Mouse (Mus musculus) left cerebral cortex, adult 2 months (tissue): ENCODE data around the gene Ankrd45. TPM values are rescaled to one million over a fixed set of nuclear protein-coding genes. Genes with fewer than 3 reads are reported as not detected.
"Not testable (repeated sequence)": the region's sequence is repeated elsewhere in the genome, so short reads cannot be mapped to it uniquely, and the experiment has no call there.

Source experiments
- DNase-seq, 2 experiments: peaks; one replicate each; pipeline ENCODE4 v3.0.0; 2021 to 2022; ENCODE audit warnings: low spot score in 2 of 2, mixed read lengths in 1 of 2; ENCODE audit errors: extremely low spot score in 1 of 2
- H3K27ac ChIP-seq: fragments of 200-600 bp; 2 replicates; pipeline ENCODE4 v1.8.1; 2022
- H3K4me3 ChIP-seq: fragments of 200-600 bp; 2 replicates; pipeline ENCODE4 v1.8.1; 2022
- CTCF ChIP-seq: fragments of 200-600 bp; IDR thresholded peaks from 2 replicates; pipeline ENCODE4 v1.8.1; 2022; ENCODE audit warnings: antibody characterized with exemption, mild to moderate bottlenecking, moderate library complexity
- intact Hi-C: fragments of 180-260 bp; cut with DNase I; formaldehyde crosslinking; loops from one replicate; pipeline ENCODE4 v1.15.1; 2025
- total RNA-seq, 2 experiments: library from RNA; stranded (reverse); gene quantifications; 2 replicates each; pipeline ENCODE4 v1.2.3; 2021

Gene Ankrd45
- total RNA-seq, 2 experiments from 2014 or later: 66.4 to 68.7 TPM

DNA sequence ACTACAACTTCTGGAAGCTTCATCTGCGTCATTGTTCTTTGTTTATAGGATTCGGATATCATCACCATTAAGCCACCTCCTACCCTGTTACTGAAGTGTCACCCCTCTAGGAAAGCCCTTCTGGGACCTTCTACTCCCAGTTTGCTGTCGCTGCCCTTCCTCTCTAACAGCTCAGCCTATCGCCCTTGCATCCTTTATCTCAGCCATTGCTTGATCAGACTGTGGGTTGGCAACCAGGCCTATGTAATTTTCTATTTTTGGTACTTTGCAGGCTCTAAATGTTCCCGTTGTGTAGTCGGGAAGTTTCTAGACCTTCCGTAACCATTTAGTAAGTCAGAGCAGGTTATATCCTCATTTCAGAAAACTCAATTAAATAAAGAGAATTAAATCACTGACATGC, 725 bp downstream of the Ankrd45 start:
- H3K27ac ChIP-seq: no peak overlapping the region; the same call in 1 of the 2 replicates
- TF ChIP-seq CTCF: no peak
- intact Hi-C loops: no loop called here
- peak overlapping the region; percentile 69 for H3K4me3 ChIP-seq
- no peak for DNase-seq

DNA sequence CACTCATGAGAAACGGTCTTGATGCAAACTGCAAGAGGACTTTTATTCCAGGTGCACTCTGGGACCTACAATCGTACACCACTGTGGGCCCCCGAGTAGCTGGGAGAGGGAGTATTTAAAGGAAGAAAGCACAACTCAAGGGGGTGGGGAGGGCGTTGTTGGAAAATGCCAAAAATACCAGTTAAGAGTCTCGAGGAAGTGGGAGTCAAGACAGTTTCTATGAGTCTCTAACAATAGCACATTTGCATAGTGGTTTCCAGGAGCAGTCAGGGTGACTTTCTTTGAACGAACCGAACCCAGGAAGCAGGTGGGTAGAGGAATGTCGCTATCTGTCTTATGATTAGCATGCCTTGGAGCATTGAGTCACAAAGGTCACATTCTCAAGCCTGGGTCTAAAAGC, 3.1 kb downstream of the Ankrd45 start:
- intact Hi-C loops, DNase-seq, H3K4me3 ChIP-seq, H3K27ac ChIP-seq: not testable (repeated sequence)

DNA sequence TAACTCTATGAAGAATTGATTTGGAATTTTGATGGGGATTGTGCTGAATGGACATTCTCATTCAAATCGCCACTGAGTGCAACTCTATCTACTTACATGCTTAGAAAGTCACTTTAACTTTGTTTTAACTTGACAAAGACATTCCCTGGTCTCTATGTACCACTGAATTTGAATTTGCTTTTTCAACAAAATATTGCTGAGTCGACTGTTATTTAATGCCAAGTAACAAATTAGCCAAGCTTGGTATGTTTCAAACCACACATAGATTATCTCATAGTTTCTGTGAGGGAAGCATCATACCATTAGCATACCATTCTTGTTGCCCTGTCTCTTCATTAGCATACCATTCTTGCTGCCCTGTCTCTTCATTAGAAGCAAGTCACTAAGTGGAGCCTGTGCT, 5.4 kb downstream of the Ankrd45 start:
- TF ChIP-seq CTCF: no peak
- no peak overlapping the region for H3K27ac ChIP-seq
- intact Hi-C loops: no loop called here

DNA sequence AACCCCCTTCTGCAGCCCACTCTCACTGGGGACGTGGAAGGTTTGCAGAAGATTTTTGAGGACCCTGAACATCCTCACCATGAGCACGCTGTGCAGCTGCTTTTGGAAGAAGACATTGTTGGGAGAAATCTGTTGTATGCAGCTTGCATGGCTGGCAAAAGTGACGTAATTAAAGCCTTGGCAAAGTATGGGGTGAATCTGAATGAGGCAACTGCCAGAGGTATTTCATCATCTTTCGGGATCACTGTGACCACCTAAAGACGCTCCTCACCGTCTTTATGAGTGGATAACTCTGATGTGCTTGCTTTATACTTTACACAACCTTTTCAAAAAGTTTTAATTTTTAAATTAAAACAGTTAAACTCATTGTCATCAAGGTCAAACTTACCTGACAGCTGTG, 8.6 kb downstream of the Ankrd45 start:
- no peak for TF ChIP-seq CTCF
- intact Hi-C loops: no loop called here
- DNase-seq: no peak
- Histone ChIP-seq H3K27ac (no peak overlapping the region), H3K4me3 (no peak overlapping the region)

More for the DNA sequence above, 5.4 kb downstream of the Ankrd45 start:
- no peak overlapping the region for H3K4me3 ChIP-seq
- no peak for DNase-seq

DNA sequence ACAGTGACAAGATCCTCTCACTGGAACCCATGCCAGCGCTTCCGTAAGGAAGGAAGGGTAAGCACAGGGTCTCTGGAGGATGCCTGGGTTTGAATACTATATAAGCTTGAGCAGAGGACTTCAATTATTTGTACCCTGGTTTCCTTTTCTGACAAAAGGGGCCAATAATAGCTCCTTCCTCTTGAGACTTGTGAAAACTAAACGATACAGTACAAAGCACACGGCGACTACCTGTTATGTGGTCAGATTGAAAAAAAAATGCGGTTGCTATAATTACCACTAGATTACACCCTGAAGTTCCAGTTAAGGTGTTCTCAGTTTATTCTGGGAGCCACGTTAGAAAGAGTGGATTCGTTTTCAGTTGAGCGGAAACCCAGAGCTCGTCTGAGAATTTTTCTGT, 14.1 kb downstream of the Ankrd45 start:
- TF ChIP-seq CTCF: no peak
- no peak for DNase-seq

DNA sequence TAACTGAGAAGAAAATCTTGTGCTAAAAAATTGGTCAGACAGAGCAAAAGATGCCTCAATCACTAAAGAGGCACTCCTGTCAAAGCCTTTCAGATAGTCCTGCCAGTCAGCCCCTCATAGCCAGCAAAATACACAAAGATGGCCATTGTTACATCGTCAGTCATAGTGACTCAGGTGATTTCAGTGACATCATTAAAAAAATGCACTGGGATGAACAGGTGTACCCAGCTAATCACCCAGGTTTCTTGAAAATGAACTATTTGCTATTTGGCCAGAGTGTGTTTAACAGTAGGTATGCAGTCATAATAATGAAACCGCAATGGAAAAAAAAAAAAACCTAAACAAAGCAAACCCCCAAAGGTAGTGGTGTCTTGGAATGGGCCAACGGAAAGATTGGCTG, 16.7 kb downstream of the Ankrd45 start, which contains the start of gene Tex50:
Gene Tex50, minus strand, starts transcription at position 101 of the 400 bp plus-strand sequence.
- DNase-seq: no peak
- TF ChIP-seq CTCF: no peak
- H3K27ac ChIP-seq: no peak within 1 kb of the TSS
- intact Hi-C loops: no loop called here
- H3K4me3 ChIP-seq: no peak within 1 kb of the TSS

More for the DNA sequence above, 14.1 kb downstream of the Ankrd45 start:
- intact Hi-C loops: no loop called here
- Histone ChIP-seq H3K27ac (no peak overlapping the region), H3K4me3 (no peak overlapping the region)

DNA sequence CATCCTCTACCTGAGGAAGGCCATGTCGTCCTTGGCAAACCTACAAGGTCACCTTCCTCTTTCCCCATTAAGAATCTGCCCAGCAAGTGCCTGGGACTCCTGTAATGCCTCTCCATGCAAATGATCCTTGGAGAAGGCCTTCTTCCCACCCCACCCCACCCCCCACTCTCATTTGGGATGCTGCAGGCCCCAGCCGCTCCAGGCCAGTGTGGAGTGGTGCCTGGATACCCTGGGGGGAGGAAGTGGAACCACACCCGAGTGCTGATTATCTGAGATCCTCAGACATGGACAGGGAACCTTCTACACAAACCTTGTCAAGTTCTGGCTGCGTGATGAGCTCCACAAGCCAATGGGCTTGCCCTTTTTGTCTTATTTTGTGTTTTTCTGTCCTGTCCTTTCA, 17.8 kb downstream of the Ankrd45 start:
- no peak for DNase-seq
- Histone ChIP-seq H3K4me3 (no peak overlapping the region), H3K27ac (no peak overlapping the region)
- no peak for TF ChIP-seq CTCF
- intact Hi-C loops: no loop called here

DNA sequence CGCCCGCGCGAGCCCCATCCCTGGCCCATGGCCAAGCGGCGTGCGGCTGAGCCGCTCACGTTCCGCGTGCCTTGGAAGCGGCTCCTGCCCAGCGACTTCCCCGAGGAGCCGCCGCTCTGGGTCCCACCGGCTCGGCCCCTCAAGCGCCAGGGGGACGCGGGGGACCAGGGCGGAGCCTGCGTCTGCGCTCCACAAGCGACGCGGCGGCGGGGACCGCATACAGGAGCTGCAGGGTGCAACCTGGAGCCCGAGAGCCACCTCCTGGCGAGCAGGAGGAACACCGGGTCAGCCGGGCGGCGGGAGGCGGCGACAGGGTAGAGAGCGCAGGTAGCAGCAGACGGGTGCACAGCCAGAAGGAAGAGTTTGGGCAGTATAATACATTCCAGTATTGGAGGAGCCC, 28.2 kb downstream of the Ankrd45 start:
- intact Hi-C loops: loop anchor here (5.0 kb wide), 1 partner anchor 198 kb away; no protein-coding TSS in a partner anchor
- peak; percentile 66 for TF ChIP-seq CTCF
- H3K4me3 ChIP-seq: peak overlapping the region; percentile 57
- no peak overlapping the region for H3K27ac ChIP-seq
- DNase-seq: peak; percentile 67 to 76

DNA sequence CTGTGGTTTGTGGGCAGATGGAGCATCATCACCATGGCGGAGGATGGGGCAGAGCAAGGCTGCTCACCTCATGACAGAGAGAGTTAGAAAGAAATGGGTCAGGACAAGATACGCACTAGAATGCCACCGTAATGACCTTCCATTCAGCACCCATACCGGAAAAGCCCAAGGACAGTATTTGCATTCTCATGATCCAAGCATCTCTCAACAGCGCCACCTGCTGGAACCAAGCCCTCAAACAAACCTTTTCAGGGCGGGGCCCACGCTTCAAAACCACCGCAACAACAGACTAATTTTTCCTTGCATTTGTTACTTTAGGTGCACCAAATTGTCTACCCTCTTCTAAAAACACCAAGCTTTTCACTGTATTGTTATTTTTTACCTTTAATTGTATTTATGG, 38.2 kb downstream of the Ankrd45 start:
- Histone ChIP-seq H3K4me3 (no peak overlapping the region), H3K27ac (no peak overlapping the region)
- TF ChIP-seq CTCF: peak; percentile 70
- peak; percentile 15 to 39 for DNase-seq
- intact Hi-C loops: no loop called here

DNA sequence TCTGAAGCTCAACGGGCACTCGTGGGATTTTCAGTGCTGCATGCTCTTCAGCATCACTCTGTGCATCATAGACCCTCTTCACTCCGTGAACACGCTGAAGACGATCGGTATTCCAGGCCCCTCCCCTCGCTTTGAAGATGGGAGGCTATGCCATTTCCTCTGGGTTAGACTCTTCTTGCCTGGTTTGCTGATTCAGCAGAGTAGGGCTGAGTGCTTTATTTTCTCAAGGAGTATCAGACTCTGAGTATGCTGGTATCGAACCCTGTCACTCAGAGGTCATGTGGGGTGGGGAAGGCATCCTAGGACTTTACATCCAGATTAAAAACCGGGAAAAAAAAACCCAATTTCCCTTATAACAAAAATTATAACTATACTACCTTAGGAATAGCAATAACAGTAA, 39.9 kb downstream of the Ankrd45 start:
- H3K4me3 ChIP-seq: no peak overlapping the region
- no peak for TF ChIP-seq CTCF
- intact Hi-C loops: no loop called here
- no peak for DNase-seq
- no peak overlapping the region for H3K27ac ChIP-seq

DNA sequence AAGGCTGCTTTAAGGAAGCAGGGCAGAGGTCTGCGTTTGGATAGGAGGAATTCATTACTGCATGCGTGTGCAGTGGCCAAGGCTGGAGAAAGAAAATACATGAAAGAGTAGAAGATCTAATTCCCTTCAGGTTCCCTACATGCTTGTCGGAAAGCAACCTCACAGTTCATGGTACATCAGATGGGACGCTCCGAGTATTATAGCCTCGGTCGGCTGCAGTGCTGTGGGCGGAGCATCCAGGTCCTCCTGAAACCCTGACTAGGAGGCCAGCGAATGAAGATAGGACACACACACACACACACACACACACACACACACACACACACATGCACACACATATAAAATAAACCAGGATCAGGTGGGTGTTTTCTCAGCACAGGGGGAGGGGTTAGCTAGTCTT, 41.2 kb downstream of the Ankrd45 start:
- intact Hi-C loops: no loop called here
- Histone ChIP-seq H3K27ac (no peak overlapping the region), H3K4me3 (no peak overlapping the region)
- no peak for DNase-seq
- no peak for TF ChIP-seq CTCF

DNA sequence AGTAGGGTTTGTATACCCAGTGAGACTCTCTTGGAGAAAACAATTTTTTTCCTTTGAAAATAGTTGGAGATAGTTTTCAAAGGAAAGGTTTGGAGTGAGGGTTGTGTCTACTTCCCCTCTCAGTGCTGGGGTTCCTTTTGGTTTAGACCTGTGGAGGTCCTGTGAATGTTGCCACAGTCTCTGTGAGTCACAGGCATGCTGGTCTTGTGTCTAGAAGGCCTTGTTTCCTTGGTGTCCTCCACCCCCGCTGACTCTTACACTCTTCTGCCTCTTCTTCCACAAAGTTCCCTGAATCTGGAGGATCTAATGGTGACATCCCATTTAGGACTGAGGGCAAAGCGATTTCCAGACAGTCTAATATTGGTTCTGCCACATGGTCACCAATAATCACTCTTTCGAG, 42.9 kb downstream of the Ankrd45 start:
- TF ChIP-seq CTCF: no peak
- Histone ChIP-seq H3K27ac (no peak overlapping the region), H3K4me3 (no peak overlapping the region)
- no peak for DNase-seq
- intact Hi-C loops: no loop called here

DNA sequence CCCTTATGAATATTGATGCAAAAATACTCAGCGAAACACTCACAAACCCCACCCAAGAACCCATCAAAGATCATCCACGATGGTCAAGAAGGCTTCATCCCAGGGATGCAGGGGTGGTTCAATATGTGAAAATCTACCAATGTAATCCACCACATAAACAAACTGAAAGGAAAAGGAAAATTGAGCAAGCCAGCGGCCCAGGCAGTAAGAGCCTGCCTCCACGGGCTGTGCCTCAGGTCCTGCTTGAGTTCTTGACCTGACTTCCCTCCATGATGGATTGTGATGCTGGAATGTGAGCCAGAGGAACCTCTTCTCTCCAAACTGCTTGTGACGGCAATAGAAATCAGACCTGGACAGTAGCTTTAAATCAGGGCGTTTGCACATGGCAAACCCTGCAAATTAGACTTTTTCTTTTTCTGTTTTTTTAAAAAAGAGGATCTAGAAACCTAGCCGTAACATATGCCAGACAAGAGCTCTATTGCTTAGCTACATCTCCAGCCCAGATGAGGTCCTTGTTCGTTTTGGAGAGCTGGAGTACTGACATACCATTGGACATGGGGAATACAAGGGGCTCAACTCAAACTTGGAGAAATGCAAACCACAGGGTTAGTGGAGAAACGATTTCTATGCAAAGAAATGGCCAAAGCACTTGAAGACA, 47.9 kb downstream of the Ankrd45 start:
- DNase-seq: no peak
- no peak for TF ChIP-seq CTCF
- H3K27ac ChIP-seq: no peak overlapping the region
- no peak overlapping the region for H3K4me3 ChIP-seq
- intact Hi-C loops: no loop called here
